Mouse (Mus musculus) left cerebral cortex, postnatal 36 days (tissue): ENCODE results near the gene Adamts9. TPM values are rescaled to one million over a fixed set of nuclear protein-coding genes. Genes with fewer than 3 reads are reported as not detected.

Experiments
- DNase-seq, 2 experiments: peaks; one replicate each; pipeline ENCODE4 v3.0.0; 2021 to 2022; ENCODE audit warnings: low spot score in 2 of 2, mixed read lengths in 1 of 2
- intact Hi-C: fragments of 180-260 bp; cut with DNase I; formaldehyde crosslinking; loops from one replicate; pipeline ENCODE4 v1.15.1; 2025
- total RNA-seq, 2 experiments: library from RNA; stranded (reverse); gene quantifications; 2 replicates each; pipeline ENCODE4 v1.2.3; 2021

Gene Adamts9
- total RNA-seq, 2 experiments from 2014 or later, result 2.0 to 3.5 TPM

DNA sequence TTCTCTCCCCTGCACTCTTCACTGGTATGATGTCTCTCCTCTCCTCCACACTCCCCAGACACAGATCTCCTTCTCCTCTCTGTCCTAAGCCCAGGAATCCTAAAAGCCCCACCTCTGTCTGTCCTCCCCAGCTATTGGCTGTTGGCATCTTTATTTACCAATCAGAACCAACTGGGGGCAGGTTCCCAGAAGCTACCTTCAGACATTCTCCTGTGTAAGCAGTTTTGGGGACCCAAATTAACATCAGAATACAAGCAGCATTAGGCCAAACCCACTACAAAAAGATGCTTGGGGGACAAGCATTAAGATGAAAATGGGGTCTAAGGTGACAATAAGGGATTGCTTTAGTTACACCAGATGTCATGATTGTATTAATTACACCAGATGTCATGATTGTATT, 183.7 kb downstream of the Adamts9 start:
- intact Hi-C loops, result no loop called here
- DNase-seq, result no peak

DNA sequence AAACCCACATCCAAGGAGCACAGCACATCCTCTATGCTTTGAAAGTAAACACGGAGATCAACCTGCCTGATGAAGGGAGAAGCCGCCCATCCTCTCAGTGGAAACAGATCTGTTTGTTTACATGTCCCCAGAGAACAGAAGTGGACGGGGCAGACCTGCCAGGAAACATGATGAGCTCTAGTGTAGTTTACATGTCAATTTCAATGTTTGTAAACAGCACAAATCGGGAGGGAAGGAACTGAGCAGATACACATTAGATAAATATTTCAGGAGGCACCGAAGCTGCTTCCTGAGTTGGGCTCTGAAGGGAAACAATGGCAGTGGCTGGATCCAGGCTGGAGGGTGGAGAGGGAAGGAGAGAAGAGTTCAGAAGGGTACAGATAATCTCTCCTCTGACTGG, 187.5 kb downstream of the Adamts9 start:
- DNase-seq, result no peak
- intact Hi-C loops, result no loop called here

DNA sequence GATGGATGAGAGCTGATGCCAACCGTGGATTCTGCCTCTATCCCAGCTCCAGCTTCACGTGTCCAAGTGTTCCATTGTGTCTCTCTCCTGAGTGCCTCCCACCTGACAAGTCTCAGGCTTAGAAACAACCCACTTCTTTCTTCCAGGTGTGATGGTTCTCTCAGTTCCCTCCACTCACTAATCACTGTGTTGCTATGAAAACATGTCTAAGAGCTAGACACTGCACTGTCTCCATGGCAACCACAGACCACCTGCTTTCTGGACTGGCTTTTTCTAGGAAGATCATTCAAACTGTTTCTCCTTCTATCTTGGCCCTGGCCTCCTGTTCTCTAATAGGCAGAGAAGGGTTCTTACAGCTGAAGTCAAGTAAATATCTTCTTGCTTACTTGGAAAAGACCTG, 190.6 kb downstream of the Adamts9 start:
- no peak for DNase-seq
- intact Hi-C loops, result no loop called here

DNA sequence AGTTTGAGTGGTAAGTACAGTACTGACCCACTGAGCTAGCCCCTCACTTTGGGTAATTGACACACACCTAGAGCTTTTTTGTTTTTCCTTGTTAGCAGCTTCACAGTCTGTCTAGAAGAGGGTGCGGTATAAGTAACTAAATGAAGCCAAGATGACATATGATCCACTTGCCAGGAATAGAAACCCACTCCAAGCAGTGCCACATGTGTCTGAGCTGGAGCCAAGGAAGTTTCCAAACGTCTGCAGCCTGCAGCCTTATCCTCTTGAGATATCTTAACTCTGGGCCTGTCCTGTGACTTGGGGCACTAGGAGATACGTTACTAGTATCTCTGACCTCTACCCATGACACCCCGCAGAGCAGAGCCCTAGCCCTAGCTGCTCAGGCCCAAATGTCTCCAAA, 193.9 kb downstream of the Adamts9 start:
- intact Hi-C loops, result no loop called here
- DNase-seq, result no peak

DNA sequence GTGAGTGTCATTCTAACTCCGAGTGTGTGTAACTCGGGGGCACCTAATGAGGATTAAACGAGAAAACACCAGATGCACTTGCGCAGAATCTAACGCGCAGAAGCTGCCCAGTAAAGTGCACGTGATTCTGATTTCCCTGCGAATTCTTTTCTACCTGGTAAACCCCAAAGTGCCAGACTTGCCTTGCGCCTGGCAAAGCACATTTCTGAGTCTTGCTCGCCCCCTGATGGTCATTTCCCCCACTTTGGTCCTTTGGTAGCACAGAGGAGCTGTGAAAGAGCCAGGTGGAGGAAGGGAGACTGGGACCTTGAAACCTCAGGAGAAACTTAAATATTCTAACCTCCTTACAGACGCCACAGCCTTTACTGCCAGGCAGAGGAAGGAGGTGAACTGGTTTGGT, 199.7 kb downstream of the Adamts9 start:
- intact Hi-C loops, result loop anchor here (1.0 kb wide), 1 partner anchor 457 kb away; no protein-coding TSS in a partner anchor
- DNase-seq, result peak; percentile 68 to 85

DNA sequence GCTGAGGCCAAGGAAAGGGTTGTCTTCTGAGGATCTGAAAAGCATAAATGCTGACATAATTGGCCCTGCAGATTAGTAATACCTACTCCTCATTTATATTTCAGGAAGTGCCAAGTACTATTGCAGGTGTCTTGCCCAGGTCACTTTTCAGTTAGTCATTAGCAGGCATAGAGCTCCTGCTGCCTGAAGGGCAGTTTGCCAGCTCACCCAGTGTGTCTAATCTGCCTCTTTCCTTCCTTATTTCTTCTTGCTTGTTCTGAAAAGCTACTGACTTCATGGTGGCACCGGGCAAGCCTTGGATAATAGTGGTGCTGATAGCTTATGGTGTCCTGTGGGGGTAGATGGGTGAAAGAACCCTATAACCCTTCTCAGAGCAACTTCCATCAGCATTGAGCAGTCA, 206.2 kb downstream of the Adamts9 start:
- intact Hi-C loops, result no loop called here
- DNase-seq, result no peak

DNA sequence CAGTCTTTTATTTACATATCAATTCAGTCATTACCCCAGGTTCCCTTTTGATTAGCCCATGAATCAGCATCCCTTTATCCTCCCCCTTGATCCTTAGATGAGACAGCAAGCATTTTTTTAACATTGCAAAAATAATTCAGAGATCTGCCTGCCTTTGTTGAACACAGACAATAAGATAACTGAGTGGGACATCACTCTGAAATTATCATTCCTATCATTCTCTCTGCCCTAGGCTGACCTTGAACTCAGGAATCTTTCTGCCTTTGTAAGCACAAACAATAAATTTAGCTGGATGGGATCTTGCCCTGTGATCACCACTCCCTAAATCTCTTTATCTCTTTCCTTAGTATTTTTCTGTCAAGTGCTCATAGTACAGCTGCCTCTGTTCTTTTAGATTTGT, 209.6 kb downstream of the Adamts9 start:
- DNase-seq, result no peak
- intact Hi-C loops, result no loop called here

DNA sequence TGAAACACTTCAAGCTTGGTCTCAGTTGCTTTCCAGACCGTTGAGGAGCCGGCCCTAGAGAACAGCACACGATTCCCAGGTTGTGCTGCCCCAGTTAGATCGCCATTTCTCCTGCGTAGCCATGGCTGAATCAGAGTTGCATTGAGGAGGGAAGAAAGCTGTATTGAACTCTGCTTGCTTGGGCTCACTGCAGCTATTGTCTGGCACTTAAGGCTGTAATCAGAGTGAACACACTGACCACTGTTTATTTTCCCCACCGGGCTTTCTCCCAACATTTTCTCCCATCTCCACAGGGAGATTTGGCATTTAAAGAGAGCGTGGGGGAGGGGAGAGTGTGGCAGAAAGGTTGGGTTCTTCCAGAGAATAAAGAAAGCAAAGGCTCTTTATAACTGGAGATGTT, 214.8 kb downstream of the Adamts9 start:
- DNase-seq, result no peak
- intact Hi-C loops, result loop anchor here (5.0 kb wide), 3 partner anchors 61 to 246 kb away; no protein-coding TSS in a partner anchor

DNA sequence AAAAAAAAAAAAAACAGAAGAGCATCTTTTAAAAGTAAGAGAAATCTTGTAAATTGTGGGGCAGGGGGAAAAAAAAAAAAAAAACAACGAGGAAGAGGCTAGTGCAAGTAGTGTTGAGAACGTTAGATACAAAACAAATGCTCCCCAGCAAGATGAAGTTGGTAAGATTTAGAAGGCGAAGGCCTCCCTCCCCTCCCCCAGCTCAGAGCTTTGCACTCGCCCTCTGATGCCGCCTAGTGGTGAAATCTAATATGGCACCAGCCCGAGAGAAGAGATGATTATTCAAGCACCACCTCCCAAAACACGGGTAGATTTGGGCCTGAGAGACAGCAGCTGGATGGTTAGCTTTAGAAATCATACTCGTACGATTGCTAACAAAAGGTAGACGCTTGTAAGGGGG, 215.2 kb downstream of the Adamts9 start:
- peak; percentile 90 for DNase-seq
- intact Hi-C loops, result loop anchor here (5.0 kb wide), 3 partner anchors 61 to 246 kb away; no protein-coding TSS in a partner anchor

DNA sequence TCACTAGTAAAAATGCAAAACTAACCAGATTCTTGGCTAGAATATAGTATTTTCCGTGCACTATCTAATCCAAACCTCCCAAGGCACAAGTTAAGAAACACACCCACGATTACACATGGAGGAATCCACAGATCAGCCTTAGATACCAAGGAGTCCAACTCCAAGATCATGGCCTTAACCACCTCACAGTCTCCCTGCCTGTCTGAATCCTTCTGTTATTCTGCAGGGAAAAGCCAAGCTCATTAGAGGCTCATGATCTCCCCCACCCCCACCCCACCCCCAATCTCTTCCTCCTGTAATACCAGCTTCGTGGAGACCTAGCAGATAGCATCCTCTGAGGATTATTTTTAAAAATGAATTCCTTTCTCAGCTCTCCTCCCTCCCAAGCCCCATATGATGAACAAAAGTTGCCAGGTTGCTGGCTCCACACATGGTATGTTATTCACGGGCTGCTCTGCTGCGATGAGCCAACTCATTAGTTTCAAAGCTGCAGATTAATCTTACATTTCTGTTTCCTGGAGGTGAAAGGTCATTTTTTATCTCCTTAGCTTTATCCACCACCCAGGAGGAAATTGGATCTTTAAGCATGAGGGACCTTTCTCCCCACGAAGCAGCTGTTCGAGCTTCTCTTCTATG, 215.8 kb downstream of the Adamts9 start:
- peak in 1 of 2 experiments; percentile 25 for DNase-seq
- intact Hi-C loops, result loop anchor here (5.0 kb wide), 3 partner anchors 60 to 245 kb away; no protein-coding TSS in a partner anchor

DNA sequence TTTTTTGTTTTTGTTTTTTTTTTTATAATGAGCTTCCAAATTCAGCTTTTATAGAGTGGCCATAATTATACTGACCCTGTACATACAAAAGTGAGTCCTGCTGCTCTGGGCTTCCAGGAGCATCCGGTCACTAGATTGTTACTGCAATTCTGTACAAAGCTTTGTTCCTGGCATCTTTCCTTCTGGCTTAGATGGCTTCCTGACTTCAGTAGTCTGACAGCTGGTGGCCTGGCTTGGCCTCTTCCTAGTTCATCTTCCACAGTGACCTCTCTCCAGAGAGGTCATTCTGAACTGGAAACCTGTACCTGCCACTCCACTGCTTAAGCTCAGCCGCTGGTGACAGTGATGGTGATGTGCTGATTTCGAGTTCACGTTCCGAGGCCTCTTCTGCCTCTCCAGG, 217.2 kb downstream of the Adamts9 start:
- intact Hi-C loops, result loop anchor here (5.0 kb wide), 3 partner anchors 59 to 244 kb away; no protein-coding TSS in a partner anchor

DNA sequence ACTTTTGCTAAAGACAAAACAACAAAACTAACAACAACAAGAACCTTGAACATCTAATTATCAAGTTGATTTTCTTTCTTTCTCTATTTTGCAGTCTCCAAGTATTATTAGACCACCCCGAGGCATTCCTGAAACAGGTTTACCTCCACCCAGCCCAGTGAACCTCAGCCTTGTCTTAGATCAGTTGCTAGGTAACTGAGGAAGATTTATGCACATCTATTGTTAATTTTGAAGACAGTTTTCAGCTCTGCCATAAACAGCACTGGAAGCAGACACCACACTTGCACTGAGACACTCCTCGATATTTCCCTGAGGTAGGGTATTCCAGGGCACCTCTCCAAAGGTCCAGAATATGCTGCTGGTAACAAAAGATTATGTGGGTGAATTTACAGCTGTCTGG, 218.9 kb downstream of the Adamts9 start:
- DNase-seq, result no peak
- intact Hi-C loops, result no loop called here

More for the DNA sequence above, 217.2 kb downstream of the Adamts9 start:
- DNase-seq, result no peak

Other genes starting within 250 kb of the Adamts9 start
- gene Prickle2, start 237.3 kb downstream of the Adamts9 start, total RNA-seq, result 100 to 1,000 TPM; 164 to 189 TPM
- not detected for gene A730049H05Rik, start 127.0 kb downstream of the Adamts9 start, total RNA-seq
- gene Gm15737, start 74.1 kb downstream of the Adamts9 start, total RNA-seq, result not detected